Mouse (Mus musculus): ENCODE measurements around the gene Chmp2a. TPM values are rescaled to one million over a fixed set of nuclear protein-coding genes. Genes with fewer than 3 reads are reported as not detected.
"Not testable (repeated sequence)": the region's sequence is repeated elsewhere in the genome, so short reads cannot be mapped to it uniquely, and the experiment has no call there.

The Chmp2a gene
- 100 to 1,000 TPM; 132 to 156 TPM for total RNA-seq (2021)
- long read RNA-seq, experiment 1, transcript Chmp2a-203 (6 exons, 930 nt): minor isoform, 16 of 218 reads
- long read RNA-seq, experiment 1, transcript Chmp2a-201 (6 exons, 949 nt): major isoform, 107 of 218 reads
- long read RNA-seq, experiment 1, partial matches to known transcripts: 31 of 218 reads
- long read RNA-seq, experiment 1, other reads (novel, unspliced or antisense): 63 of 218 reads
- long read RNA-seq, experiment 2, transcript Chmp2a-201 (6 exons, 949 nt): major isoform, 94 of 173 reads
- long read RNA-seq, experiment 2, transcript Chmp2a-203 (6 exons, 930 nt): minor isoform, 11 of 173 reads
- long read RNA-seq, experiment 2, partial matches to known transcripts: 29 of 173 reads
- long read RNA-seq, experiment 2, other reads (novel, unspliced or antisense): 37 of 173 reads

DNA sequence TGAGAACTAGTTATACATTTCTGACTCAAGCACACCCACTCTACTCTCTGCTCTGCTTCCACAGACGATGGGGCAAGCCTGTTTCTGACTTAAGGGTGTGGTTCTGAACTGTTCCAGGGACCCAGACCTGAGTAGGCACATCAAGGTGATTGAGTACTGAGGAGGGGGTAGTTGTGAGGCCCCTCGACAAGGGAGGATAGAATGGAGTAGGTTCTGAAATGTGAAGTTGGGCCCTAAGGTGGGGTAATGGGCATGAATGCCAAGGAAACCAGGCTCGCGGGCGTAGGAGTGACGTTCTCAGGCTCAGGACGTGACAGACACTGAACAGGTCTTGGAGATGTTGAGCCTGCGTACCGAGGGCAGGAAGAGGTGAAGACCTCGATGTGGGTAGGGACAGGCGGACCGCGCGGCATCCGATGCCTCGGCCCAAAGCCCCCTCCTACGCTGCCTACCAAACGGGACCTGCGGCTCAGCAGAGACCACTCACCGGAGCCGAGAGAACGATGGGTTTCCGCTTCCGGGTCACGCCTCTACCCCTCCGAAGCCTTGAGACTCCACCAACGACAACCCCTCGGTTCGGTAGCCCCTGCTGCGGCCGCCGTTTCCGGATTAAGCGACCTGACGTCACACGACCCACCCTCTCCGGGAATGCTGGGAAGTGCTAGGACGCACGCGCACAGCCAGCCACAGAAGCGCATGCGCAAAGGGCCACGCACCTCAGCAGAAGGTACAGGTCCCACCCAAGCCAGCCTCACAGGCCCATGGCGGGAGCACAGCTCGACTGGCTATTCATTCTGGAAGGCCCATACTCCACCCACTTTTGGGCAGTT, at the start of gene Chmp2a:
Chmp2a (minus strand) TSS at position 660 of the 830 bp plus-strand sequence.
- DNase-seq (ENCODE audit: low spot score in 2 of 2): peak; percentile 99

DNA sequence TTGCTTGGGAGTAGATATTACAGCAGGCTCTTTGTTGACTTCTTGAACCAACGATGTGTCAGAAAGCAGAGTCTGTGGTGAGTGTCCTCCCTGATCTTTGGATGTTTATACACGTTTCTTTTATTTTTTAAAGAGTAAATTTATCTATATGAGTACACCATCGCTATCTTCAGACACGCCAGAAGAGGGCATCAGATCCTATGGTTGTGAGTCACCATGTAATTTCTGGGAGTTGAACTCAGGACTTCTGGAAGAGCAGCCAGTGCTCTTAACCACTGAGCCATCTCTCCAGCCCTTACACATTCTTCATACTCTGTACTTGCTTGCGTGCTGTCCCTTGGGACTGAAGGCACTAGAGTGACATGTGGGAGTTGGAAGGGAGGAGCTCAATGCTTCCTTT, 37.7 kb upstream of the Chmp2a start:
- no peak for DNase-seq (ENCODE audit: low spot score in 2 of 2)

DNA sequence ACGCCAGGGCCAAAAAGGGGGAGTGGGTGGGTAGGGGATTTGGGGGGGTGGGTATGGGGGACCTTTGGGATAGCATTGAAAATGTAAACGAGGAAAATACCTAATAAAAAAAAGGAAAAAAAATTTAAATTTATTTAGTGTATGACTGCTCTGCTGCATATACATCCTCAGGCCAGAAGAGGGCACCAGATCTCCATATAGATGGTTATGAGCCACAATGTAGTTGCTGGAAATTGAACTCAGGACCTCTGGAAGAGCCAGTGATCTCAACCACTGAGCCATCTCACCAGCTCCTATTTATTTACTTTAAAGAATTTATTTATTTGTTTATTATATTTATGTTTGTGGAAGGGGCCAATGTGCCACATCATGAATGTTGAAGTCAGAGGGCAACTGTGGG, 28.8 kb upstream of the Chmp2a start:
- DNase-seq (ENCODE audit: low spot score in 2 of 2): not testable (repeated sequence)

DNA sequence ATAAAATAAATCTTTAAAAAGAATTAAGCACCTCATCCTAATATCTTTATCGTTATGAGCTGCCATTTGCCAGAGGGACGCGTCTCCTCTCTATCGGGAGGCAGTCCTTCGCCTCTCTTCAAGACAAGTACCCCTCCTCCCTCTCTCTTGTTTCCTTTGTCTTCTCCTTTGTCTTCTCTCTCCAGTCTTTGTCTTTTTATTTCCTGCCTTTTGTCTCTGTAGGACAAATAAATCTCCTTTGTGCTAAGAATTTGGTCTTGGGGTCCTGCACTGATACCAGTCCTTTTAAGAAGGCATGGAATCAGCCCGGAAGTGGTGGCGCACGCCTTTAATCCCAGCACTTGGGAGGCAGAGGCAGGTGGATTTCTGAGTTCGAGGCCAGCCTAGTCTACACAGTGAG, 24.9 kb upstream of the Chmp2a start:
- no peak for DNase-seq (ENCODE audit: low spot score in 2 of 2)

DNA sequence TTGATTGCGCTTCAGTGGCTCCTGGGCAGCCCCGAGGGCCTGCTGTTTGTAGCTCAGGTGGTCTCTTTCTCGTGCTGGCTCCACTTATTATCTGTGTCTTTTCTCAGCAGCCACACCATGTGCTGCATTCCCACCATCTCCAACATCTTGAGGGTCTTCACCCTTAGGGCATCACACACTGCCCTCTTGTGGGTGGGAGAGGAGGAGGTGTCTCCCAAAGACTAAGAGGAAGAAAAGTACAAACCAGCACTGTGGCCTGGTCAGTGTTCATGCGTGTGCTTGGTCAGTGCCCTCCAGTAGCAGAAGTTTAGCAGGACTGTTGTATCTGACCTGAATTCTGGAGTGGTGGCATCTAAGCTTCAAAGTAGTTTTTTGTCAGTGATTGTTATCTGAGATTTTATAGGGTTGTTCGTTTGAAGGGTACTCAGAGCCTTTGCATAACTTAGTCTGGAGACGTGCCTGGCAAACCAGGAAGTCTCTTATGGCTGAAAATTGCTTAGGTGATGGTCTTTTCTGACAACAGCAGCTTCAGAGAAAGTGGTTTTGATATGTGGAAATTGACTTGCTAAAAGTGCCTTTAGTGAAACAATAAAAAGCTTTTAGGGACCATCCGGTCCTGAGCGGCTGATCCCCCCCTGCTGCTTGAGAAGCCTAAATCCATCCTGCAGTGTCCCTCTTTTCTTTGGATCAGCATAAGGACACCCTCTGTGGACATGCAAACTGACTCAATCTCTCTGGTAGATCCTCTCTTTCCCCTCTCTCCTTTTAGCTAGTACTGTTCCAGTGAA, 22.5 kb upstream of the Chmp2a start:
- no peak for DNase-seq (ENCODE audit: low spot score in 2 of 2)

DNA sequence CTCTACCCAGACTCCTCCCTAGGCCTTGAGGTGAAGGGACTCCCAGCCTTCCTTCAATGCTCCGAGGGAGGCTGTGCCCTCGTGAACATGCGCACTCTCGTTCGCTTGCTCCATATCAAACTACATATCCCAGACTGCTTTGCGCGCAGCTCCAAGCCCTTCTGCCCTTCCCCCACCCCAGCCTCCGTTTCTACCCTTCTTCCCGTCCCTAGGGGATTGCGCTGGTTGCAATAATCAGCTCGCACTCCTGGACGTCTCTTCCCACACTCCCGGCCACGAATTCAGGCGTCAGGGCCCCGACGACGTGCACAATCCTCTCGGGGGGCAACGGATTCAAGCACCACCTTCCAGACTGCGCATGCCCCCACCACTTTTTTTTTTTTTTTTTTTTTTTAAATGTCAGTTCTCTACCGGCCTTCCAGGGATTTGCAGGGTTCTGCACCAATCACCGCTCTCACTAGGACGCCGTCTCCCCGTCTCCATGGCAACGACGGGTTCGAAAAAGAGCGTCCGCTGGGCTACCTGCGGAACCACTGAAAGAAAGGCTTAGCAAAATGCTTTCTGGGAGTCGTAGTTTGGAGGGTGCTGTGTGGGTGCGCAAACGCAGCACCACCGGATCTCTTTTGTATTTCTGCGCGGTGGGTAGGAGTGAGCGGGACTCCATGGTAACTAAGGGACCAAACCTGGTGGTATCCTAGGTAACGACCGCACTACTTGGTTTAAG, 19.8 kb upstream of the Chmp2a start, which contains the start of gene Mzf1:
Mzf1 (minus strand) TSS at position 478 of the 724 bp plus-strand sequence.
- DNase-seq (ENCODE audit: low spot score in 2 of 2): peak; percentile 95 to 97

DNA sequence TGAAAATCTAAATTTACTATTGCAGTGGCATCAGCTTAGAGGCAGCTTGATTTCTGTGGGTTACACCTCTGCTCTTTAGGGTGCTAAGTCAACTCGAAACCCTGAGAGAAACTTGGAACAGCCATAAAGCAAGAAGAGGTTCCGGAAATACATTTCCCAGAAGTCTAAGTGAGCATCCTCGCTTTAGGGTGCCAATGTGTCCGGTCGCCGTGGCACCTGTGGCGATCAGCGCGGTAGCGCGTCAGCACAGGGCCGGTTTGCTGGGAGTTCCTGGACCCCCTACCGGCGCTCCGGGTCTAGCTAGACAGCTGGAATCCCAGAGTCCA, 19.3 kb upstream of the Chmp2a start:
- DNase-seq (ENCODE audit: low spot score in 2 of 2): no peak

DNA sequence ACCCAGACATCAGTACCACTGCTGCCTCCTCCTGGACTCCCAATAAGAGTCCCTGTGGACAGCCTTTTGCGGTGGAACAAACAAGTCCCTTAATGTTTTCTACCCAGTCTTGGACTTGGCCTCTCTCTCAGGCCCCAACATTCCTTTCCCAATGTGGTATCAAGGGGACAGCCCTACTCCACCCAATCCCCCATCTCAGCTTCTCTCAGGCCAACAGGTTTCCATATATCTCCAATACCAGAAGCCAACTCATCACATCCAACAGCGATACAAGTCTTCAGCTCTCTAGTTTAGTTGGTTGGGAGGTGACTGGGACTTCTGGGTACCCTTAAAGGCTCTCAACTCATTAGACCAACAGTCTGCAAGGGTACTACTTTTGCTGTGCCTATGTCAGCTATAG, 18.9 kb upstream of the Chmp2a start:
- no peak for DNase-seq (ENCODE audit: low spot score in 2 of 2)

DNA sequence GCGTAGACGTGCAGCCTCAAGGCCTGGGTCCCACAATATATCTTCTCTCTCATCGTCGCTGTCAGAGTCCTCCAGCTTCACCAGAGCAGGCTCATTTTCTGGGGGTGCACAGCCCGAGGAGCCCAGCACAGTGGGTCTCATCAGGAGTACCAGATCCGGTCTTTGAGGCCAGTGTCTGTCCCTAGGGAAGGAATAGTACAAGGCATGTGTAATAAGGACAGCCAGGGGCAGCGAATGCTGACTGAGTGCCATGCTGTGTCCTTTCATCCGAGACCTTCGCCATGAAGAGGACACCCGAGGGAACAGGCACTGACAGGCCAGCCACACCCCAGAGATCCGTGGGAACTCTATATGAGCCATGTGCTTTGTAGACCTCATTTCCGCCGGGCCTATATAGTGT, 18.4 kb upstream of the Chmp2a start:
- no peak for DNase-seq (ENCODE audit: low spot score in 2 of 2)

DNA sequence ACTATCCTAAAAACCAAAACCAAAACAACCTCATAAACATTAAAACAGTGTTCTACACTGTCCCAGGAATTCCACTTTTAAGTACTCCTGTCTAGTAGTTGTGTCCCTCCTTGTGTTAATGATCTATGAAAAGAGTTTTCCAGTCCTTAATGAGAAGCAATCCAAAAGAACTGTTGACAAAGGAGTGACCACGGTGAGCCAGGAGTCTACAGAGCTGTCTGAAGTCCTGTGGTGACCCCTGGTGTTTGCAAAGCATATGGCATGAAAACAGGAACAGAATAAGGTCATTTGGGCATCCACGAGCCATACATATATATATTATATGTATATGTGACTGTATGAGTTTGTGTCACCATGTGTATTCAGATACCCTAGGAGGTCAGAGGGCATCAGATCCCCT, 11.5 kb upstream of the Chmp2a start:
- DNase-seq (ENCODE audit: low spot score in 2 of 2): no peak

DNA sequence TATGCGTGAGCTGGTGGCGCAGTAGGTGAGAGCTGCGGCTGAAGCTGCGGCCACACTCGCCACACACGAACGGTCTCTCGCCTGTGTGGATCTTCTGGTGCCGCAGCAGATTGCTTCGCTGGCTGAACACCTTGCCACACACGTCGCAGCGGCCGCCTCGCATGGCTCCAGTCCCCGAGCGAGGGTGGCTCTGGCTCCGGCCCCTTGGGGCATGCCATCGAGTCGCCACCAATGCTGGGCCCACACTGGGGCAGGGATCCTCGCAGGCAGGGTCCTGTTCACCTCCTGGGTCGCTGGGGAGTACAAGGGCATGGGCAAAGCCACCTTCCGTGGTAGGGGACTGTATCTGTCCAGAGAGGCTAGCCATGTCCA, 9.6 kb upstream of the Chmp2a start:
- no peak for DNase-seq (ENCODE audit: low spot score in 2 of 2)

DNA sequence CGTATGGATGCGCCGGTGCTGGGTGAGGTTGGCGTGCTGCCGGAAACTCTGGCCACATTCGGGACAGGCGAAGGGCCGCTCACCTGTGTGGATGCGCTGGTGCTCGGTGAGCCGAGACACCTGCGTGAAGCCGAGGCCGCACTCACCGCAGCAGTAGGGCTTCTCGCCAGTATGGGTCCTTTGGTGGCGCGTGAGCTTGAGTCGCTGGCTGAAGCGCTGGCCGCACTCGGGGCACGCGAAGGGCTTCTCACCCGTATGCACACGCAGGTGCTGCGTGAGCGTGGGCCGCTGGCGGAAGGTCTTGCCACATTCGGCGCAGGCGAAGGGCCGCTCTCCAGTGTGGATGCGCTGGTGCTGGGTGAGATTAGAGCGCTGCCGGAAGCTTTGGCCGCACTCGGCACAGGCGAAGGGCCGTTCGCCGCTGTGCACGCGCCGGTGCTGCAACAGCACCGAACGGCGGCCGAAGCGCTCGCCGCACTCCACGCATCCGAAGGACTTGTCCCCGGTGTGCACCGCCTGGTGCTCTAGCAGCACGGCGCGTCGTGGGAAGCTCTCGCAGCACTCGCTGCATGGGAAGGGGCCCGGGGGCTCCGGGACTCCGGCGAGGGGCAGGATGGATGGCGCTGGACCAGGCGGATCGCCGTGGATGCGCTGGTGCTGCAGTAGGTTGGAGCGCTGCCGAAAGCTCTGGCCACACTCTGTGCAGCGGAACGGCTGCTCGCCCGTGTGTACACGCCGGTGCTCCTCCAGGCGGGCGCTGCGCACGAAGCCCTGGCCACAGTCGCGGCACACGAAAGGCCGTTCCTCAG, 9.0 kb upstream of the Chmp2a start:
- peak; percentile 47 to 60 for DNase-seq (ENCODE audit: low spot score in 2 of 2)

DNA sequence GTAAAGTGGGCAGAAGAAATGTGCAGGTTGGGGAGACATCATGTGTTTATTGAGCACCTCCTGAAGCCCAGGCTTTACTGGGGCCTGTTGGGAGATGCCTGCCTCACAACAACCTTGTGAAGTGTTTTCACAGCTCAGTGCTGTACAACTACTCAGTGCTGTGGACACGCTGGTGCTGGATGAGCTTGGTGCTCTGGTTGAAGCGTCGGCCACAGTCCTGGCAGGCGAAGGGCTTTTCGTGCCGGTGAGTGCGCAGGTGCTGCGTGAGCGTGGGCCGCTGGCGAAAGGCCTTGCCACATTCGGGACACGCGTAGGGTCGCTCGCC, 8.5 kb upstream of the Chmp2a start:
- DNase-seq (ENCODE audit: low spot score in 2 of 2): no peak

DNA sequence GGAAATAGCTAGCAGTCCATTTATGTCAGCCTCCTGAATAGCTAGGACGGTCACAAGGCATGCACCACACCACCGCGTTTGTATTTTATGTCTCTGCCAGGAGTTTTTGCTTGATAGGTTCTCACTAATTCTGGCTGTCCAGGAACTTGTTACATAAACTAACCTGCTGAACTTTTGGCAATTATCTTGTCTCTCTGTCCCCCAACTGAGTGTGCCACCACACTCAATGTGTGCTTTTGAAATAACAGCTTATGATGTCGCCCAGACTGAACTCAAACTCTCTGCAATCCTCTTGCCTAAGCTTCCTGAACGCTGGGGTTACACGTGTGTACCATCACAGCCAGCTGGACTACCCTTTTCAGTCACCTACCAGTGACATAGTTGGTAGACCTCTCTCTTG, 7.9 kb upstream of the Chmp2a start:
- DNase-seq (ENCODE audit: low spot score in 2 of 2): no peak

DNA sequence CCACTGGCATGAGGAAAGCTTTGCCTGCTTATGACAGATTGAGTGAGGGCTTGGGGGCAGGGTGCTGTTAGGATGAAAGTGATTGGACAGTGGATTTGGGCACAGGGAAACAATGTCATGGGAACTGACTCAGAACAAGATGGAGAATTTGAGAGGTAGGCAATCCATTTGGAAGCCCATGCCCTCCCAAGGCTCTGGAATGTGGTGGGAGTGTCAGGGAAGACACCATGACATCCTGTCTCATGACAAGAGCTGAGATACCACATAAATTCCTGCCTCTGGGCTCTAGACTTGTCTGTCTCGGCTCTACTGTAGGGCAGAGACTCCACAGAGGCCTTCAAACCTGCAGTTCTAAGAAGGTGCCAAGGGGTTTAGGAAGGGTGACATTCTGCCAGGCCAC, 6.6 kb upstream of the Chmp2a start:
- no peak for DNase-seq (ENCODE audit: low spot score in 2 of 2)

DNA sequence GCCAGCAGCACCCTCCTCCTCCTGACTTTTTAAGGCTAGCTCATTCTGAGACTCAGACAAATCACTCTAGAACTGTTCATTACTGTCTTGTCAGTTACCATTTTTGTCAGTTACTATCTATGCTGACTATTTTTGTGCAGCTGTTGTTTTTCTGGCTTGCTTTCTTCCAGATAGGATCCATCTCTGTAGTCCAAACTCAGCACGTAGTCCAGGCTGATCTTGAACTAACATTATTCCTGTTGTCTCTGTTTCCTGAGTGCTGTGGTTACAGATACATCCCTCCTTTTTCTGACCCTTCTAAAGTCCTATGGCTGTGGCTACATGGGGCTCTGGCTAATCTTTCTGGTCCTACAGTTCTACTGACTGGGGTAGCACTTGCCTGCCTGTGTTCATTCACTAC, 4.6 kb upstream of the Chmp2a start:
- DNase-seq (ENCODE audit: low spot score in 2 of 2): no peak

DNA sequence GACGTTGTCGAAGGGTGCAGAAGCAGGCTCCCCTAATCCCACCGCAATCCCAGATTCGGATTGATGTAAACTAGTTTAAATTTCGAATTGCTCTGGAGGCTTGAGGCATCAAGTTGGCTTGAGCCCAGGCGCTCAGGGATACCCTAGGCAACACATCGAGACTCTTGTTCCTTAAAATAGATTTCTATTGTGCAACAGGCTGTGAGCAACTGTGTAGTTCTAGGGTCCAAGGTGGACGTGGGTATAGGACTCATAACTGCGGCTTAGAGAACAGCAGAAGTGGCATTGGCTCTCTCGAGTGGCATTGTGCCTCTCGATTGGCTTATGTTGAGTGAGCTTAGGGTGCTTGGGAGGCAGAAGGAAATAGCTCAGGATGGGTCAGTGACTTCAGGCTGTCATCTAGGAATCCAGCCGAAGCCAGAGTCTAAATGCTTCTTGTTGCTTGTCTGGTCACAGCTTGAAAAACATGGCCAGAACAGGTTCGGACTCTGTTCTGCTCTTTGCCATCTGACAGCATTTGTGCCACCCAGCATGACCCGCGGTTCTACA, 4.1 kb upstream of the Chmp2a start:
- DNase-seq (ENCODE audit: low spot score in 2 of 2): no peak

DNA sequence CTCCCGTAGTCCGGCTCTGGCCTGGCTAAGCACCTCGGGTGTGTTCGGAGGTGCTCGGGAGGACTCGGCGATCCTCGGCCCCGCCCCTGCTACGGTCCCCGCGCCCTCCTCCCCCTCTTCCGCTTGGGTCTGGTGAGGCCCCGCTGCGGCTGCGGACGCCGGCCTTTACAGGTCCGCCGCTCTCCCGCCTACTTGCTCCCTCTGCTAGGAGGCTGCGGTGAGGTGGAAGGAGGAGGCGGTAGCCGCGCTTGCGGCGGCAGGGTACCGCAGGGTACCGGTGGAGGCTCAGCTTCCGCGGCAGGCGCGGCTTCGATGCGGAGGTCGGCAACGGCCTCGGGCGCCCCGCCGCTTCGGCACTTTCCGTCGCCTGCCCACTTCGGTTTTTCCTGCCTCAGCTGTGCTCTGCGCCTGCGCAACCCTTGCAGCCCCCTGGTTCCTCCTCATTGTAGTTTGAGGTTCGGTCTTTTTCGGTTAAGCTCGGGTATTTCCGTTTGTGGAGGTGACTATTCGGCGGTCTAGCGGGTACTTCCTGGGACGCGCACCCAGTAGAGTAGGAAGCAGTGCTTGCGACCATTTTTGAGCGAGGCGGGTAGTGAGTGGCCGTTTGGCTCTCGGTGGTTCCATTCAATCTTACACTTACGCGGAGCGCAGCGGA, 3.4 kb upstream of the Chmp2a start, which contains the start of gene Ube2m:
Ube2m (minus strand) TSS at position 375 of the 655 bp plus-strand sequence.
- peak; percentile 99 to 100 for DNase-seq (ENCODE audit: low spot score in 2 of 2)

DNA sequence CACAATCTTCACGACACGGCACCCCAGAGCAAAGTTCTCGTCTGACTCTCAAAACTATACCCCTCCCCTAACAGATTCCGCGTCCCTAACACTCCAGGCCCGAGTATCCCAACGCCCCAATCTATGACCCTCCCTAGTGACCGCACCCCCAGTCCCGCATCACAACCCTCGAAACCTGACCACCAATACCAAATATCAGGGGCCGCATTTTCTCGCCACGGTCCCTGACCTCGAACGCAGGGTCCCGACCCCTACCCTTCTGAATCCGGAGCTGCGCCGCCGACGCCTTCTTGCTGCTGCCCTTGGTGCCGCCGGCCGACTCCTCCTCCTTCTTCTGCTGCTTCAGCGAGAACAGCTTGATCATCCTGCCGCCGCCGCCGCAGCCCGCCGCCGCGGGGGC, 2.8 kb upstream of the Chmp2a start:
- no peak for DNase-seq (ENCODE audit: low spot score in 2 of 2)

Measured in left cerebral cortex, adult 18-20 months (tissue).